Mouse (Mus musculus): Measurements from ENCODE around the gene Gm8677.
"Not testable (repeated sequence)": the region's sequence is repeated elsewhere in the genome, so short reads cannot be mapped to it uniquely, and the experiment has no call there.

Gm8677 gene

GRCm38 (mm10) chr7:22534787-22535186, at the start of gene Gm8677:
Gene Gm8677, minus strand, starts transcription at chr7:22534887.
- DNase-seq: not testable (repeated sequence)

DNA sequence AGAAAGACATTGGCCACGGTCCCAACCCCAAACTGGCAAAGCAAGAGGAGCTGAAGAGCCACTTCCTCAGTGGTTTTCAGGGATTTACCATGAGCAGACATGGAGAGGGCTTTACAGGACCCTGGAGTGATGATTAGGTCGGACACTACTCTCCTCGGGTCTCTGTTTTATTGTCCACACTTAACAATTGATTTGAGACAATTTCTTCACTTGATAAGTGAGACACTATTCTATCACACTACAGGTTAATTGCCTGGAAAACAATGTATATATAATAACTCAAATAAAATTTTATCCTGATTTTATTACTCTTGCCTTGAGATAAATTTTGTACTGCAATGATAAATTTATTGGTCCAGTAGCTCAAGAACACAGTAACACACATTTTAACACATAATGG, 30.6 kb upstream of the Gm8677 start, which contains the start of gene Gm4201:
TSS of gene Gm4201 (minus strand) at position 101 of the 400 bp plus-strand sequence.
- not testable (repeated sequence) for DNase-seq

- not testable (repeated sequence) for DNase-seq
These were observed 12.0 kb downstream of the Gm8677 start, which contains the start of gene Vmn1r152 for GRCm38 (mm10) chr7:22522667-22523066. Gene Vmn1r152, plus strand, starts transcription at chr7:22522967.

DNA sequence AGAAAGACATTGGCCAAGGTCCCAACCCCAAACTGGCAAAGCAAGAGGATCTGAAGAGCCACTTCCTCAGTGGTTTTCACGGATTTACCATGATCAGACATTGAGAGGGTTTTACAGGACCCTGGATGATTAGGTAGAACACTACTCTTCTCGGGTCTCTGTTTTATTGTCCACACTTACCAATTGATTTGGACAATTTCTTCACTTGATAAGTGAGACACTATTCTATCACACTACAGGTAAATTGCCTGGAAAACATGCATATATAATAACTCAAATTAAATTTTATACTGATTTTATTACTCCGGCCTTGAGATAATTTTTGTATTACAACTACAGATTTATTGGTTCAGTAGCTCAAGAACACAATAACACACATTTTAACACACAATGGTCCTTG, 35.1 kb downstream of the Gm8677 start, which contains the start of gene Vmn1r151:
TSS of gene Vmn1r151 (minus strand) at position 101 of the 400 bp plus-strand sequence.
- DNase-seq: not testable (repeated sequence)
